Comparison of ENCODE assay signal across 18 mouse cellular contexts in genomic region chr4:59332691-59333423, GRCm38 (mm10).
DNase-seq lines count a peak whose midpoint lies in the region; ATAC-seq and TF ChIP-seq lines count a peak whose summit lies in the region.
"Had no signal": no experiment of that assay in that cellular context is flagged by ENCODE, and none has a peak within 500 bp of the region (broad histone marks: within the 10 kb centered on the region; RNA-seq: fewer than 3 reads in every experiment).

No protein-coding gene starts in this region.

- no peaks in the 10 kb centered on the region for H3K79me2 ChIP-seq in myocyte (ENCODE audit: control insufficient read depth, insufficient read depth)

- no peak overlapping the region for H3ac ChIP-seq in myocyte (ENCODE audit: control insufficient read depth, insufficient read length)

- H3K4me1 ChIP-seq in spleen, adult 2 months (ENCODE audit: control insufficient read depth, insufficient read depth, insufficient read length), result peaks cover 60% of the 10 kb centered on the region
- H3K4me1 ChIP-seq in bone marrow, adult 2 months (ENCODE audit: control insufficient read depth, insufficient read depth, low read length), result peaks cover 13% of the 10 kb centered on the region

- TF ChIP-seq CTCF in spleen, adult 2 months (IDR thresholded peaks at IDR 0.05; ENCODE audit: extremely low read depth, insufficient read depth, insufficient read length, insufficient replicate concordance), result no peak
- TF ChIP-seq CTCF in bone marrow, adult 2 months (IDR thresholded peaks at IDR 0.05; ENCODE audit: control insufficient read depth, insufficient read depth, low read length), result no peak

- TF ChIP-seq POLR2A in spleen, adult 2 months (IDR thresholded peaks at IDR 0.05; ENCODE audit: low read depth, low read length), result no peak
- TF ChIP-seq POLR2A in bone marrow, adult 2 months (IDR thresholded peaks at IDR 0.05; ENCODE audit: borderline replicate concordance, control insufficient read depth, low read depth, low read length), result no peak
- no peak for TF ChIP-seq POLR2A in myocyte (IDR thresholded peaks at IDR 0.05; ENCODE audit: insufficient read length, low read depth)

- WGBS in spleen, adult 2 months, result 61% methylated on average over 9 of the region's 9 CpGs
- 74% methylated on average over 9 of the region's 9 CpGs for WGBS in bone marrow, adult 2 months

- H3K4me3 ChIP-seq in spleen, adult 2 months (ENCODE audit: extremely low read depth, insufficient read depth, insufficient read length), result no peak overlapping the region
- no peak overlapping the region for H3K4me3 ChIP-seq in bone marrow, adult 2 months (replicated peaks; ENCODE audit: control insufficient read depth, low read depth, low read length)
- H3K4me3 ChIP-seq in myocyte, result no peak overlapping the region
- H3K4me3 ChIP-seq: forebrain, embryonic 12.5 days; intestine, embryonic 15.5 days; limb, embryonic 12.5 days had no signal

- no peak for ATAC-seq in CD4-positive, CD25-positive, alpha-beta regulatory T cell, adult 4 months
- no peak for ATAC-seq in frontal cortex, adult (ENCODE audit: low TSS enrichment)
- ATAC-seq: midbrain, embryonic 16.5 days had no signal

- no peaks in the 10 kb centered on the region for H3K27me3 ChIP-seq in spleen, adult 2 months (ENCODE audit: control insufficient read depth, insufficient read depth, low read length)
- H3K27me3 ChIP-seq in myocyte (ENCODE audit: control insufficient read depth, insufficient read depth, insufficient read length), result no peaks in the 10 kb centered on the region
- H3K27me3 ChIP-seq: CH12.LX; forebrain, embryonic 12.5 days; intestine, embryonic 15.5 days; limb, embryonic 12.5 days had no signal

- H3K4me2 ChIP-seq in myocyte (ENCODE audit: low read depth), result peak overlapping the region; percentile 36
- H3K4me2 ChIP-seq: forebrain, embryonic 12.5 days; heart, embryonic 11.5 days; hindbrain, embryonic 14.5 days; intestine, embryonic 15.5 days; limb, embryonic 12.5 days had no signal

- H3K36me3 ChIP-seq in spleen, adult 2 months (ENCODE audit: control insufficient read depth, insufficient read depth, low read length), result peaks cover 5% of the 10 kb centered on the region
- no peaks in the 10 kb centered on the region for H3K36me3 ChIP-seq in myocyte (ENCODE audit: control insufficient read depth, insufficient read depth)
- H3K36me3 ChIP-seq: forebrain, embryonic 12.5 days; intestine, embryonic 15.5 days; limb, embryonic 12.5 days had no signal

- DNase-seq in CD4-positive, CD25-positive, alpha-beta regulatory T cell, adult 2 months (ENCODE audit: low read depth, low spot score), result peak; percentile 18
- DNase-seq in spleen, adult 2 months (ENCODE audit: low read depth in 1 of 2, low spot score in 2 of 2), result no peak
- DNase-seq in spleen, postnatal 14 days (ENCODE audit: low spot score in 2 of 2), result no peak
- no peak for DNase-seq in adrenal gland, postnatal 25 days
- DNase-seq: cerebellum, adult 8-10 months; lung, adult 2 months; retina, postnatal 1 day had no signal

- H3K27ac ChIP-seq in spleen, adult 2 months (ENCODE audit: insufficient read depth, low read length), result peak overlapping the region; percentile 98
- H3K27ac ChIP-seq in bone marrow, adult 2 months (ENCODE audit: control insufficient read depth, insufficient read depth, low read depth, low read length, poor library complexity), result peak overlapping the region; percentile 66
- H3K27ac ChIP-seq: forebrain, embryonic 12.5 days; hindbrain, embryonic 14.5 days; limb, embryonic 12.5 days had no signal

TF ChIP-seq in myocyte, 11 proteins besides CTCF, POLR2A, EP300 and RAD21:
- TF ChIP-seq POLR2AphosphoS2 (IDR thresholded peaks at IDR 0.05; ENCODE audit: insufficient read length, low read depth) (no peak), TCF3 (IDR thresholded peaks at IDR 0.05; ENCODE audit: insufficient read length, low read depth) (no peak), MYOG (IDR thresholded peaks at IDR 0.05; ENCODE audit: control insufficient read depth in 1 of 3, insufficient read depth in 1 of 3, insufficient read length in 2 of 3, low read depth in 2 of 3) (no peak), CEBPB (IDR thresholded peaks at IDR 0.05; ENCODE audit: insufficient read depth, poor library complexity, severe bottlenecking) (no peak), TCF12 (IDR thresholded peaks at IDR 0.05; ENCODE audit: insufficient read depth, poor library complexity, severe bottlenecking) (no peak), MYOD1 (IDR thresholded peaks at IDR 0.05; ENCODE audit: control insufficient read depth in 1 of 3, insufficient read length in 2 of 3, low read depth in 2 of 3) (no peak), E2F4 (IDR thresholded peaks at IDR 0.05; ENCODE audit: insufficient read depth) (no peak), SRF (IDR thresholded peaks at IDR 0.05; ENCODE audit: control insufficient read depth, insufficient read length, low read depth) (no peak), REST (IDR thresholded peaks at IDR 0.05; ENCODE audit: insufficient read depth, insufficient read length) (no peak), USF1 (IDR thresholded peaks at IDR 0.05; ENCODE audit: low read depth) (no peak), MAX (IDR thresholded peaks at IDR 0.05; ENCODE audit: low read depth) (no peak)
